Mouse (Mus musculus): ENCODE results near the gene Prr5.
A peak's percentile ranks its signal among the peaks of the same experiment; 100 is the strongest.

DNA sequence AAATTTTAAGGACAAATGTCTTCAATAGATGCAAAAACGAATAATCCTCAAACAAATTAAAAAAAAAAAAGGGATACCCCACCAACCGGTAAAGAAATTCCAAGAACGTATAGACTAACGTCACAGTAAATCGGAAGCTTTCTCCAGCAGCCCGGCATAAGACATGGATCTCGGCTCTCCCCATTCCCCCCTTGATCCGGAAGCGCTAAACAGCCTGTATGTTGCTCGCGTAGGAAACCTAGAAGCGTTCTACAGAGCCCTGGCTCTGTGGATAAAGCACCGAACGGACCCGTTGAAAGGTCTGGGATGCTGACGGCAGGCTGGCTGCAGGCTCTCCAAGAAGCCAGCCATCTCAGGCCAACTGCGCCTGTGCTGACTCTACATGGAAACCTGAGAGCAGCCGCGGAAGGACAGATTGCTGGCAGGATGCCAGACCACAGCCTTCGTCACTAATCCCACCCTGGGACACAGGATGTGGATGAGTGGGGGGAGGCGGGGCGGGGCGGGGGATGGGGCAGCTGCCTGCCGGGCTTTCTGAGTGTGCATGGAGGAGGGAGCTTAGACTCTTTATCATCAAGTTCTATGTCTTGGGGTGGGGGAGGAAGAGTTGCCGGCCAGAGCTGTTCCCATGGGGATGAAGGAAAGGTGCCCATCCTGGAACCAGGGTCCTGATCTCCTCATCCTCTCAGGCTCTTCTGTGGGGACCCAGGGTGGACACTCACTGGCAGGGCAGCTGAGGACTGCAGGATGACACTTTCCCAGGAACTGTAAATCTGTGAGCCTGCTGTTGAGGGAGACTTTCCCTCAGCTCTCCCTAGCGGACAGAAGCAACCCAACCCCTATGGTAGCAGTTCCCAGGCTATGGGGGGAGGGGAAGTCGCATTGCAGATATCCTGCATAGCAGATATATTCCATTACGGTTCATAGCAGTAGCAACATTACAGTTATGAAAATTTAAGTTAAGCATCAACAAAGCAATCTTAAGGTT is 15.1 kb upstream of the Prr5 start:
- TF ChIP-seq CTCF (IDR thresholded peaks at IDR 0.05; ENCODE audit: low read depth) = peak; percentile 38
- TF ChIP-seq EP300 (IDR thresholded peaks at IDR 0.05; ENCODE audit: low read depth) = peak; percentile 7; the same call in 1 of the 2 replicates
